Mouse (Mus musculus) intestine, postnatal 0 days (tissue): ENCODE measurements around the gene Fam81a. TPM values are rescaled to one million over a fixed set of nuclear protein-coding genes. Genes with fewer than 3 reads are reported as not detected.

ENCODE experiments used
- ATAC-seq: fragments of 200-750 bp; cut with Nextera tagmentation; 2 replicates; pipeline ENCODE4 v1.8.0; 2017; ENCODE audit warnings: mild to moderate bottlenecking, moderate TSS enrichment, moderate library complexity
- H3K27ac ChIP-seq: fragments of 300-500 bp; sonication (generic); 2 replicates; pipeline ENCODE4 v1.5.1; 2014; ENCODE audit warnings: mild to moderate bottlenecking, low read depth, low read length, moderate library complexity
- H3K27me3 ChIP-seq: fragments of 300-500 bp; sonication (generic); replicated peaks from 2 replicates; pipeline ENCODE4 v1.6.1; 2014; ENCODE audit warnings: low read length, mixed read lengths; ENCODE audit not compliant: control insufficient read depth, insufficient read depth
- H3K36me3 ChIP-seq: fragments of 300-500 bp; sonication (generic); 2 replicates; pipeline ENCODE4 v1.6.1; 2014; ENCODE audit warnings: mild to moderate bottlenecking, moderate library complexity; ENCODE audit not compliant: control insufficient read depth, insufficient read depth
- H3K4me1 ChIP-seq: fragments of 300-500 bp; sonication (generic); replicated peaks from 2 replicates; pipeline ENCODE4 v1.6.1; 2014; ENCODE audit warnings: antibody characterized with exemption, low read length, mixed read lengths; ENCODE audit not compliant: control insufficient read depth, insufficient read depth
- H3K4me2 ChIP-seq: fragments of 300-500 bp; sonication (generic); replicated peaks from 2 replicates; pipeline ENCODE4 v1.6.1; 2014; ENCODE audit warnings: low read depth, mild to moderate bottlenecking, moderate library complexity
- H3K4me3 ChIP-seq: fragments of 300-500 bp; sonication (generic); 2 replicates; pipeline ENCODE4 v1.5.1; 2014; ENCODE audit warnings: low read depth, low read length
- H3K9ac ChIP-seq: fragments of 300-500 bp; sonication (generic); 2 replicates; pipeline ENCODE4 v1.6.1; 2014; ENCODE audit warnings: mild to moderate bottlenecking, low read depth, low read length
- H3K9me3 ChIP-seq: fragments of 300-500 bp; sonication (generic); 2 replicates; pipeline ENCODE4 v1.6.1; 2016; ENCODE audit warnings: mixed run types; ENCODE audit not compliant: control insufficient read depth
- CTCF ChIP-seq: sonication (generic); IDR thresholded peaks from 2 replicates; pipeline ENCODE4 v1.5.1; 2016; ENCODE audit warnings: low read depth, mild to moderate bottlenecking, control low read depth, antibody characterized with exemption, moderate library complexity
- WGBS: fragments of 180-500 bp; shearing (Covaris S2); extraction: QIAGEN DNeasy Blood & Tissue Kit; methylation state at CpG from one replicate; pipeline ENCODE4 v1.1.7; 2014; 5-methylcytosine and 5-hydroxymethylcytosine counted together
- polyA plus RNA-seq: library from polyadenylated mRNA; unstranded; fragments of >200 nt; fragmentation: Nextera tagmentation; extraction: Ambion mirVana; gene quantifications from 2 replicates; pipeline ENCODE4 v1.2.1, GENCODE M21; 2015

The Fam81a gene
- polyA plus RNA-seq, 1 experiment from 2014 or later = 0.83 TPM

- Histone ChIP-seq H3K9me3 (no peaks in the 10 kb centered on the region), H3K27ac (no peak overlapping the region), H3K36me3 (no peaks in the 10 kb centered on the region), H3K27me3 (no peaks in the 10 kb centered on the region; the same call in 1 of the 2 replicates), H3K9ac (no peak overlapping the region), H3K4me1 (no peaks in the 10 kb centered on the region), H3K4me2 (no peak overlapping the region), H3K4me3 (no peak overlapping the region)
- WGBS = 31% methylated on average over 3 of the region's 3 CpGs
- no peak for ATAC-seq
- TF ChIP-seq CTCF = no peak
Observed at GRCm38 (mm10) chr9:70053411-70053810, 88.9 kb downstream of the Fam81a start.

GRCm38 (mm10) chr9:70052730-70053129 is 89.6 kb downstream of the Fam81a start:
- peak; percentile 47; the same call in 1 of the 2 replicates for ATAC-seq
- Histone ChIP-seq H3K9me3 (no peaks in the 10 kb centered on the region), H3K36me3 (no peaks in the 10 kb centered on the region), H3K27me3 (no peaks in the 10 kb centered on the region; the same call in 1 of the 2 replicates), H3K27ac (no peak overlapping the region), H3K4me3 (no peak overlapping the region), H3K9ac (no peak overlapping the region), H3K4me2 (no peak overlapping the region), H3K4me1 (no peaks in the 10 kb centered on the region)
- WGBS = 47% methylated on average over 3 of the region's 3 CpGs
- TF ChIP-seq CTCF = no peak

- Histone ChIP-seq H3K9me3 (no peaks in the 10 kb centered on the region), H3K4me2 (no peak overlapping the region), H3K4me3 (no peak overlapping the region), H3K4me1 (no peaks in the 10 kb centered on the region), H3K9ac (no peak overlapping the region), H3K36me3 (no peaks in the 10 kb centered on the region), H3K27me3 (no peaks in the 10 kb centered on the region), H3K27ac (no peak overlapping the region)
- 45% methylated on average over 8 of the region's 8 CpGs for WGBS
- ATAC-seq = no peak
- TF ChIP-seq CTCF = no peak
Observed at GRCm38 (mm10) chr9:70049839-70050238, 92.5 kb downstream of the Fam81a start.

GRCm38 (mm10) chr9:70049416-70049783 is 93.0 kb downstream of the Fam81a start:
- no peak for TF ChIP-seq CTCF
- 49% methylated on average over 3 of the region's 3 CpGs for WGBS
- H3K9me3 ChIP-seq = no peaks in the 10 kb centered on the region
- no peaks in the 10 kb centered on the region for H3K36me3 ChIP-seq
- no peak overlapping the region for H3K4me2 ChIP-seq
- H3K4me3 ChIP-seq = no peak overlapping the region
- no peaks in the 10 kb centered on the region for H3K4me1 ChIP-seq
- no peak overlapping the region for H3K27ac ChIP-seq
- no peak for ATAC-seq
- H3K27me3 ChIP-seq = no peaks in the 10 kb centered on the region
- H3K9ac ChIP-seq = no peak overlapping the region

- no peak overlapping the region for H3K9ac ChIP-seq
- H3K4me1 ChIP-seq = no peaks in the 10 kb centered on the region
- H3K27me3 ChIP-seq = no peaks in the 10 kb centered on the region
- H3K4me2 ChIP-seq = no peak overlapping the region
- H3K36me3 ChIP-seq = no peaks in the 10 kb centered on the region
- H3K4me3 ChIP-seq = no peak overlapping the region
- no peak for TF ChIP-seq CTCF
- ATAC-seq = no peak
- no peaks in the 10 kb centered on the region for H3K9me3 ChIP-seq
- H3K27ac ChIP-seq = no peak overlapping the region; the same call in 1 of the 2 replicates
- 50% methylated on average over 6 of the region's 6 CpGs for WGBS
Observed at GRCm38 (mm10) chr9:70048751-70049415, 93.5 kb downstream of the Fam81a start.

- no peak overlapping the region for H3K9ac ChIP-seq
- WGBS = 34% methylated on average over 5 of the region's 5 CpGs
- no peak overlapping the region for H3K4me2 ChIP-seq
- ATAC-seq = peak; percentile 55
- H3K27ac ChIP-seq = no peak overlapping the region; the same call in 1 of the 2 replicates
- no peaks in the 10 kb centered on the region for H3K27me3 ChIP-seq
- no peaks in the 10 kb centered on the region for H3K36me3 ChIP-seq
- no peaks in the 10 kb centered on the region for H3K9me3 ChIP-seq
- no peaks in the 10 kb centered on the region for H3K4me1 ChIP-seq
- H3K4me3 ChIP-seq = no peak overlapping the region
- TF ChIP-seq CTCF = no peak
Observed at GRCm38 (mm10) chr9:70048280-70048679, 94.1 kb downstream of the Fam81a start.

- Histone ChIP-seq H3K4me2 (no peak overlapping the region), H3K36me3 (no peaks in the 10 kb centered on the region), H3K27me3 (no peaks in the 10 kb centered on the region), H3K27ac (no peak overlapping the region), H3K4me3 (no peak overlapping the region), H3K9ac (no peak overlapping the region), H3K4me1 (no peaks in the 10 kb centered on the region), H3K9me3 (no peaks in the 10 kb centered on the region)
- 38% methylated on average over 3 of the region's 3 CpGs for WGBS
- peak; percentile 24; the same call in 1 of the 2 replicates for TF ChIP-seq CTCF
- peak; percentile 71 for ATAC-seq
Observed at GRCm38 (mm10) chr9:70047839-70048238, 94.5 kb downstream of the Fam81a start.
